Mouse (Mus musculus): ENCODE data around the gene Gm20388.

- TF ChIP-seq CTCF (IDR thresholded peaks at IDR 0.05; ENCODE audit: low read depth) (peak; percentile 28; the same call in 1 of the 2 replicates), EP300 (optimal IDR thresholded peaks at IDR 0.05) (no peak)
These were observed 757.1 kb downstream of the Gm20388 start, which contains the start of the genes Gm27021 and Cox4i1 for GRCm38 (mm10) chr8:120667561-120668373.
